Mouse (Mus musculus): ENCODE results near the gene Nmnat2.

Gene Nmnat2

GRCm38 (mm10) chr1:153019623-153020022, 64.8 kb downstream of the Nmnat2 start:
- CTCF ChIA-PET, result no interaction called here

GRCm38 (mm10) chr1:153021034-153021638, 66.3 kb downstream of the Nmnat2 start:
- CTCF ChIA-PET, result no interaction called here

- CTCF ChIA-PET, result interaction anchor here (0.6 kb wide), 1 partner anchor 475 kb away, joined by 5 read pairs; no protein-coding TSS in a partner anchor
These were observed 68.2 kb downstream of the Nmnat2 start for GRCm38 (mm10) chr1:153023018-153023417.

GRCm38 (mm10) chr1:153023875-153024274, 69.1 kb downstream of the Nmnat2 start:
- CTCF ChIA-PET, result interaction anchor here (0.7 kb wide), 1 partner anchor 20 kb away, joined by 5 read pairs; no protein-coding TSS in a partner anchor

GRCm38 (mm10) chr1:153024453-153024852, 69.7 kb downstream of the Nmnat2 start:
- CTCF ChIA-PET, result no interaction called here

GRCm38 (mm10) chr1:153031345-153031744, 76.6 kb downstream of the Nmnat2 start:
- CTCF ChIA-PET, result no interaction called here

GRCm38 (mm10) chr1:153031954-153032353, 77.2 kb downstream of the Nmnat2 start:
- CTCF ChIA-PET, result no interaction called here

GRCm38 (mm10) chr1:153033145-153033908, 78.5 kb downstream of the Nmnat2 start:
- CTCF ChIA-PET, result no interaction called here

GRCm38 (mm10) chr1:153034064-153034463, 79.3 kb downstream of the Nmnat2 start:
- CTCF ChIA-PET, result no interaction called here

GRCm38 (mm10) chr1:153035328-153035944, 80.6 kb downstream of the Nmnat2 start:
- CTCF ChIA-PET, result interaction anchor here (1.4 kb wide), 1 partner anchor 41 kb away, joined by 3 read pairs; no protein-coding TSS in a partner anchor

- CTCF ChIA-PET, result no interaction called here
These were observed 82.9 kb downstream of the Nmnat2 start for GRCm38 (mm10) chr1:153037353-153038345.

GRCm38 (mm10) chr1:153040091-153040490, 85.3 kb downstream of the Nmnat2 start:
- CTCF ChIA-PET, result interaction anchor here (0.5 kb wide), 1 partner anchor 514 kb away, joined by 4 read pairs; no protein-coding TSS in a partner anchor

GRCm38 (mm10) chr1:153041046-153041445, 86.3 kb downstream of the Nmnat2 start:
- CTCF ChIA-PET, result no interaction called here

- CTCF ChIA-PET, result no interaction called here
These were observed 87.5 kb downstream of the Nmnat2 start for GRCm38 (mm10) chr1:153042318-153042717.

GRCm38 (mm10) chr1:153043332-153043731, 88.5 kb downstream of the Nmnat2 start:
- CTCF ChIA-PET, result no interaction called here

- CTCF ChIA-PET, result interaction anchor here (0.6 kb wide), 1 partner anchor 9 kb away, joined by 5 read pairs; no protein-coding TSS in a partner anchor
These were observed 90.6 kb downstream of the Nmnat2 start for GRCm38 (mm10) chr1:153045368-153045767.

- CTCF ChIA-PET, result no interaction called here
These were observed 93.5 kb downstream of the Nmnat2 start for GRCm38 (mm10) chr1:153048147-153048878.

GRCm38 (mm10) chr1:153049451-153049850, 94.7 kb downstream of the Nmnat2 start:
- CTCF ChIA-PET, result no interaction called here

GRCm38 (mm10) chr1:153051474-153051873, 96.7 kb downstream of the Nmnat2 start:
- CTCF ChIA-PET, result no interaction called here

- CTCF ChIA-PET, result no interaction called here
These were observed 98.8 kb downstream of the Nmnat2 start for GRCm38 (mm10) chr1:153053619-153054018.
